Mouse (Mus musculus) left cerebral cortex, adult 9 months (tissue): ENCODE measurements around the gene Cacng4.

Source experiments
- DNase-seq, 2 experiments: peaks; one replicate each; pipeline ENCODE4 v3.0.0; 2022; ENCODE audit warnings: low spot score in 2 of 2

The Cacng4 gene

GRCm38 (mm10) chr11:107794547-107795269 is at the start of gene Cacng4:
TSS of gene Cacng4 (minus strand) at chr11:107794557.
- DNase-seq, result no peak

GRCm38 (mm10) chr11:107833351-107834040 is 39.1 kb upstream of the Cacng4 start:
- DNase-seq, result no peak

- DNase-seq, result no peak
These were observed 22.8 kb upstream of the Cacng4 start for GRCm38 (mm10) chr11:107817196-107817595.

DNA sequence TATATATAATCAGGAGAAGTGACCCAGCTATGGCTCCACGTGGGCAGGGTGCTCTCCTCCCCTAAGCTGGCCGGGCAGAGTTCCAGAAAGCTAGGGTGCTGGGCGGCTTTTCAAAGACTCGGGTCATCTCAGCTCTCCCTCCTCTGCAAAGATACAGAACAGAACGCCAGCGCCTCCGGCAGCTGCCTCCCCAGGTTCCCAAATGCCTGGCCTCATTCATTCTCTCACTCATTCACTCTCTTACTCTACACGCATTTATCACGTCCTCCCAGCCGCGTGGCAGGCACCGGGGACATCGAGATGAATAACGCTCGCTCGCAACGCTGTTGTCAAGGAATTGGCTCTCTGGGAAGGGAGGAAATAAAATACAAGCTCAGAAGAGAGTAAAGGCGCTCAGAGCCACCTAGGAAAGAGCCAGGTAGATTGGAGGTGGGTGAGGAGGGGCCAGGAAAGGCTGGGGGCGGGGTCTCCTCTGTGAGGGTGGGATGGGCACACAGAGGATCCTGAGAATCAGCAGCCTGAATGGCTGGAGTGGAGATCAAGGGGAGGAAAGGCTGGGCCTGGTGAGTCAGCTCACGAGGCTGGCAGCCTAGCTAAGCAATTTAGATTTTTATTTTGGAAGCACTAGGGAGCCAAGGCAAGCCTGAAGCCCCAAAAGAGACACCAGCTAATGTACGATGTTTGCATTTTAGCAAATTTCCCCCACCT is 18.7 kb upstream of the Cacng4 start:
- peak in 1 of 2 experiments; percentile 32 for DNase-seq

- DNase-seq, result no peak
These were observed 18.1 kb upstream of the Cacng4 start for GRCm38 (mm10) chr11:107812429-107812828.

GRCm38 (mm10) chr11:107808508-107808907 is 14.2 kb upstream of the Cacng4 start:
- no peak for DNase-seq

DNA sequence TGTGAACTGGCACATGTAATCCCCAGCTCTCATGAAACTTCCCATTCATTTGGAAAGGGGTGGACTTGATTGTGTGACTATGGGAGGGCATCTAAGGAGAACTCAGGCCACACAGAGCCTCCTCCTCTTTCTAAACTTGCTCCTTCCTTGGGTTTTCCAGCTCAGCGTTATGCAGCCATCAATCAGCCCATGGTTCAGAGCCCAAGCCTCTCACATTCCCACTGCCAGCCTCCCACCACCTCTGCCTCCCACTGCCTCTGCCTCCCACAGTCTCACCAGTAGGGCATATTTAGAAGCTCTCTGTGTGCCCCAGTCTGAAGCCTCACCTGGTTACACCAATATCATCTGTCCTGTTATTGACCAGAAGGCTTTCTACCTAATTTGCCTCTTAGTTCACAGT is 11.7 kb upstream of the Cacng4 start:
- no peak for DNase-seq

GRCm38 (mm10) chr11:107801946-107802345 is 7.6 kb upstream of the Cacng4 start:
- no peak for DNase-seq

DNA sequence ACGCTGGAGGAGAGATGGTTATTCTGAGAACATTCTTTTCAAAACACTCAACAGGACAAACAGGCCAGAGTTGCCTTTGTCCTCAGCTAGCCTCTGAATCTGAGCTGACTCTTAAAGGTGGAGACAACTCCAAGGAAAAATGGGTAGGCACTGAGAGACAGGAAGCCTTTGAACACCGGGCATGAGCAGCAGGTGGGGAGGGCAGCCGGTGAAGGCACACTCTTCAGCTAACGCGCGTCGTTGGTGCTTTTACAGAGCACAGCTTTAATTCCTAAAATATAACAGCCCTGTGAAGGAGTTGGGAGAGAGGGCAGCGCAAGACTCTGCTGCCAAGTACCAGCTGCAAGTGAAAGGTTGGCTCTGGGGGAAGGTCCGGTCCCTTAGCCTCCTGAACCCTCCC is 5.0 kb upstream of the Cacng4 start:
- no peak for DNase-seq

GRCm38 (mm10) chr11:107796346-107796745 is 2.0 kb upstream of the Cacng4 start:
- DNase-seq, result no peak

- DNase-seq, result no peak
These were observed 1.2 kb upstream of the Cacng4 start for GRCm38 (mm10) chr11:107795384-107796035.

DNA sequence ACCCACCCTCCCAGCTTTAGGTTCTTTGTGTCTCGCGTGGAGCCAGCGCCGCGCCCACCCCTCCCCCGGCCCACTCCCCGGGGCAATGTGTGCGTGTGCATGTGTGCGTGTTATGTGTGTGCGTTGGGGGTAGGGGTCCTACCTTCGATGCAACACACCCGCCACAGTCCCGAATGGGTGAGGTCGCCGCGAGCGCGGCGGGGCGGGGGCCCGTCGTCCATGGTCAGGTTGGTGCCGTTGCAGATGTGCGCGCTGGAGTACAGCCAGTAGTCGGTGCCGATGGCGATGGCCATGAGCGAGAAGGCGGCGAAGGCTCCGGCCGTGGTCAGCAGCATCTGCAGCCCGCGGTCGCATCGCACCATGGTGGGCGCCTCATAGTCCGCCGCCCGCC is 259 bp downstream of the Cacng4 start:
- no peak for DNase-seq

DNA sequence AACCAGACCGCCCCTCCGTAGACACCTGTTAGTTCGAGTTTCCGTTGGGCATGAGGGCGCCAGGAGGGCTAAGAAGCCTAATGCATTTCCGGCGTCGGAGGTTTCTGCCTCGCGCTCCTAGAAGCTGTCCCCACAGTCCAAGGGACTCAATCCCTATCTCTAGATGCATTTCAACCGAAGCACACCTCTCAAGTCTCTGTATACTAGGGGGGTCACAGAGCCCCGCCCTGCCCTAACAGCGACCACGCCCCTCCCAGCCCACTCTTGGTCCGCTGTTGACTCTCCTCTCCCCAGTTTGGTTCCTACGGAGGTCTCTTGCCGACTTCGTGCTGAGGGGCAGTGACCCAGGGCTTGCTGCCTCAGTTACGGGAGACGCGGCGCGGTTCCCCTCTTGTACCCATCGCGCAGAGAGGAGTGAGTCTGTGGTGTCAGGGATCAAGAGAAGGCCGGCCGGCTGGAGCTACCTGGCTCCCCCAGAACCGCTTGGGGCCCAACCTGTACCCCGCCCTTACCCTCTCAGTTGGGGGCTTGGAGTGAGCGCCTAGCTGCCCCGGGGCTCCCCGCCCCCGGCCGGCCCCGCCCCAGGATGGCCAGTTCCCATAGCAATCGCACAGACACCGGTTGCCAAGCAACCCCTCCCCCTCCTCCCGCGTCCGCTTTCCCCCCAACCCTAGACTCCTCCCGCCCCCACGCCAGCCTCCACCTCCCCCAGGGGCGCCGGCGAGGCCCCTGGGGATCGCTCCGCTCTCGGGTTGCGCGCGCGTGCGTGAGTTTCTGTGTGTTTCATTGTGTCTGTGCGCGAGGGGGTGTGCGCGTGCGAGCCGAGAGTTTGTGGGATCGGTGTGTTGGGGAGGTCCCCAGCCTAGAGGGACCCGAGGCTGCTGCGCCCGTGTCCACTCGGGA is 906 bp downstream of the Cacng4 start:
- DNase-seq, result no peak

DNA sequence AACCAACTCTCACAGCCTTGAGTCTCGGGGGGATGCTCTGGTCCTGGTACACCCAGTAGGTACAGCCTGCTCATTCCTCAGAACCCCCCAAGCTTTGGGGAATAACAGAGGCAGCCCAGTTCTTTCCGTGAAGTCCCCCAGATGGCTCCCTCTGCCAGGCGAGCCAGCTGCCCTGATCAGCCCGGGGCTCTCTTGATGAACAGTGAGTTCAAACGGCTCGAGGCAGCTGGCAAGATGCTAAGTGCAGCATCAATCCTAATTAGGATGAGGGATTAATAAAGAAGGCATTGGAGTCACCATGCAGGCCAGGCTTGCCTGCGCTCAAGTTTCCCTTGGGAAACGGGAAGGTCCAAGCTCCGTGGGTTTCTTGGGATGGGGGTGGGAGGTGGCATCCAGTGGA is 2.2 kb downstream of the Cacng4 start:
- DNase-seq, result no peak

DNA sequence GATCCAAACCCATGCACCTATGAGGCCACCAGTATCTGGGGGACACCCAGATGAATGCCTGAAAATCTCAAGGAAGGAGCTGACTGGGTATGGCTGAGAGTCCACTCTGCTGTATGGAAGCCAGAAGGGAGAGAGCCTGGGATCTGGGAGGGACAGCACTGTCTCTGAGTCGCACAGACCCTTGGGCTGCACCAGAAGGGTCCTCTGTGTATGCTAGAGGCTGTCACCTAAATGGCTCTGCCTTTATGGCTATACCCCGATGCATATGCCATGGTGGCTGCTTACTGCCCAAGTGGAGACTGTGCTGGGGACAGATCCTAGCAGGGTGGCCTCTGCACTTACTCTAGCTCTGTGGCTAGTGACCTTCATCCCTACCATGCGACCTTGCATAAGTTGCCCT is 8.6 kb downstream of the Cacng4 start:
- no peak for DNase-seq

GRCm38 (mm10) chr11:107785288-107785687 is 9.1 kb downstream of the Cacng4 start:
- DNase-seq, result no peak

GRCm38 (mm10) chr11:107783861-107784754 is 10.2 kb downstream of the Cacng4 start:
- DNase-seq, result no peak

GRCm38 (mm10) chr11:107782591-107782990 is 11.8 kb downstream of the Cacng4 start:
- DNase-seq, result no peak

- DNase-seq, result no peak
These were observed 15.5 kb downstream of the Cacng4 start for GRCm38 (mm10) chr11:107778859-107779258.

GRCm38 (mm10) chr11:107777487-107777886 is 16.9 kb downstream of the Cacng4 start:
- no peak for DNase-seq
